Mouse (Mus musculus) embryonic facial prominence, embryonic 11.5 days (tissue): ENCODE data around the gene Tbc1d23. TPM values are rescaled to one million over a fixed set of nuclear protein-coding genes. Genes with fewer than 3 reads are reported as not detected.
"Not testable (repeated sequence)": the region's sequence is repeated elsewhere in the genome, so short reads cannot be mapped to it uniquely, and the experiment has no call there.

ENCODE experiments used
- ATAC-seq: fragments of 200-750 bp; cut with Nextera tagmentation; replicated peaks from 2 replicates; pipeline ENCODE4 v1.8.0; 2017; ENCODE audit warnings: low read depth; ENCODE audit not compliant: insufficient number of reproducible peaks, low FRiP score, low TSS enrichment
- DNase-seq: peaks from one replicate; pipeline ENCODE4 v3.0.0-alpha.2; 2015; ENCODE audit warnings: low spot score
- H3K27ac ChIP-seq: fragments of 300-500 bp; sonication (generic); replicated peaks from 2 replicates; pipeline ENCODE4 v1.5.1; 2014; ENCODE audit warnings: mild to moderate bottlenecking, low read depth, low read length, control low read depth
- H3K27me3 ChIP-seq: fragments of 300-500 bp; sonication (generic); 2 replicates; pipeline ENCODE4 v1.6.1; 2014; ENCODE audit warnings: mild to moderate bottlenecking, low read length, moderate library complexity, mixed read lengths; ENCODE audit not compliant: control insufficient read depth, insufficient read depth
- H3K36me3 ChIP-seq: fragments of 300-500 bp; sonication (generic); replicated peaks from 2 replicates; pipeline ENCODE4 v1.6.1; 2014; ENCODE audit warnings: low read depth, mild to moderate bottlenecking, low read length, moderate library complexity, mixed read lengths; ENCODE audit not compliant: control insufficient read depth, insufficient read depth
- H3K4me1 ChIP-seq: fragments of 300-500 bp; sonication (generic); 2 replicates; pipeline ENCODE4 v1.6.1; 2014; ENCODE audit warnings: low read length, mixed read lengths; ENCODE audit not compliant: control insufficient read depth, insufficient read depth
- H3K4me2 ChIP-seq: fragments of 300-500 bp; sonication (generic); 2 replicates; pipeline ENCODE4 v1.6.1; 2014; ENCODE audit warnings: low read depth, mild to moderate bottlenecking, control low read depth, low read length, moderate library complexity
- H3K4me3 ChIP-seq: fragments of 300-500 bp; sonication (generic); 2 replicates; pipeline ENCODE4 v1.5.1; 2014; ENCODE audit warnings: low read depth, low read length, control low read depth
- H3K9ac ChIP-seq: fragments of 300-500 bp; sonication (generic); replicated peaks from 2 replicates; pipeline ENCODE4 v1.6.1; 2014; ENCODE audit warnings: mild to moderate bottlenecking, control low read depth, low read length
- H3K9me3 ChIP-seq: fragments of 300-500 bp; sonication (generic); replicated peaks from 2 replicates; pipeline ENCODE4 v1.6.1; 2016; ENCODE audit warnings: mild to moderate bottlenecking, low read length, inconsistent platforms, mixed read lengths; ENCODE audit not compliant: control insufficient read depth
- WGBS: fragments of 180-500 bp; shearing (Covaris S2); extraction: QIAGEN DNeasy Blood & Tissue Kit; methylation state at CpG from one replicate; pipeline ENCODE4 v1.1.7; 2014; 5-methylcytosine and 5-hydroxymethylcytosine counted together
- polyA plus RNA-seq: library from polyadenylated mRNA; unstranded; fragments of >200 nt; fragmentation: Nextera tagmentation; extraction: Ambion mirVana; gene quantifications from 2 replicates; pipeline ENCODE4 v1.2.1, GENCODE M21; 2014

Tbc1d23 gene
- polyA plus RNA-seq, 1 experiment from 2014 or later = 25.9 TPM

- no peaks in the 10 kb centered on the region for H3K4me1 ChIP-seq
- ATAC-seq = no peak
- no peak overlapping the region for H3K27ac ChIP-seq
- H3K4me2 ChIP-seq = no peak overlapping the region
- H3K27me3 ChIP-seq = no peaks in the 10 kb centered on the region
- H3K36me3 ChIP-seq = no peaks in the 10 kb centered on the region; the same call in 1 of the 2 replicates
- no peak overlapping the region for H3K4me3 ChIP-seq
- 69% methylated on average over 2 of the region's 2 CpGs for WGBS
- no peak overlapping the region for H3K9ac ChIP-seq
- H3K9me3 ChIP-seq = no peaks in the 10 kb centered on the region
- DNase-seq = peak; percentile 71
Measured at GRCm38 (mm10) chr16:57177254-57177653, 54.0 kb downstream of the Tbc1d23 start.

- no peak for ATAC-seq
- Histone ChIP-seq H3K4me1 (no peaks in the 10 kb centered on the region), H3K27me3 (no peaks in the 10 kb centered on the region), H3K4me3 (no peak overlapping the region), H3K9me3 (no peaks in the 10 kb centered on the region), H3K36me3 (no peaks in the 10 kb centered on the region; the same call in 1 of the 2 replicates), H3K27ac (no peak overlapping the region), H3K4me2 (no peak overlapping the region), H3K9ac (no peak overlapping the region)
- WGBS = 86% methylated on average over 7 of the region's 7 CpGs
- no peak for DNase-seq
Measured at GRCm38 (mm10) chr16:57176276-57176675, 55.0 kb downstream of the Tbc1d23 start.

- no peaks in the 10 kb centered on the region for H3K4me1 ChIP-seq
- no peaks in the 10 kb centered on the region for H3K9me3 ChIP-seq
- no peak overlapping the region for H3K27ac ChIP-seq
- 64% methylated on average over 2 of the region's 2 CpGs for WGBS
- DNase-seq (no peak), ATAC-seq (no peak)
- no peaks in the 10 kb centered on the region; the same call in 1 of the 2 replicates for H3K36me3 ChIP-seq
- H3K9ac ChIP-seq = no peak overlapping the region
- no peak overlapping the region for H3K4me2 ChIP-seq
- no peak overlapping the region for H3K4me3 ChIP-seq
- H3K27me3 ChIP-seq = no peaks in the 10 kb centered on the region
Measured at GRCm38 (mm10) chr16:57175751-57176150, 55.6 kb downstream of the Tbc1d23 start.

DNA sequence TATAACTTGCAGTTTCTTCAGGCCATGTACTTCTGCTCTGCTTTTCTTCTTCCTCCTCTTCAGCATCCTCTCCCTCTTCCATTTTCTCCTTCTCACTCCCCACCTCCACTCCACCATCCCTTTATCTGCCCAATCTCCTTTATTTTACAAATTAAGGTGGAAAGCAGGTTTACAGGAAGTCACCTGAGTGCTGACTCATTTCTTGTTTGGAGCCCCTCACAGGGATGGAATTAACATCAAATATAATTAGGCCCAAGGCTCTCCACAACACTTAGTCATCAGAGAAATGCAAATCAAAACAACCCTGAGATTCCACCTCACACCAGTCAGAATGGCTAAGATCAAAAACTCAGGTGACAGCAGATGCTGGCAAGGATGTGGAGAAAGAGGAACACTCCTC is 56.8 kb downstream of the Tbc1d23 start:
- ATAC-seq, DNase-seq, H3K9ac ChIP-seq, H3K9me3 ChIP-seq, H3K4me1 ChIP-seq, H3K4me3 ChIP-seq, H3K27ac ChIP-seq, H3K36me3 ChIP-seq, H3K4me2 ChIP-seq, H3K27me3 ChIP-seq: not testable (repeated sequence)

GRCm38 (mm10) chr16:57171570-57171969 is 59.7 kb downstream of the Tbc1d23 start:
- no peak for DNase-seq
- Histone ChIP-seq H3K36me3 (no peaks in the 10 kb centered on the region), H3K27ac (no peak overlapping the region), H3K9me3 (no peaks in the 10 kb centered on the region), H3K4me2 (no peak overlapping the region), H3K4me1 (no peaks in the 10 kb centered on the region), H3K27me3 (no peaks in the 10 kb centered on the region), H3K9ac (no peak overlapping the region), H3K4me3 (no peak overlapping the region)
- no peak for ATAC-seq
- WGBS = 88% methylated on average over 6 of the region's 6 CpGs

DNA sequence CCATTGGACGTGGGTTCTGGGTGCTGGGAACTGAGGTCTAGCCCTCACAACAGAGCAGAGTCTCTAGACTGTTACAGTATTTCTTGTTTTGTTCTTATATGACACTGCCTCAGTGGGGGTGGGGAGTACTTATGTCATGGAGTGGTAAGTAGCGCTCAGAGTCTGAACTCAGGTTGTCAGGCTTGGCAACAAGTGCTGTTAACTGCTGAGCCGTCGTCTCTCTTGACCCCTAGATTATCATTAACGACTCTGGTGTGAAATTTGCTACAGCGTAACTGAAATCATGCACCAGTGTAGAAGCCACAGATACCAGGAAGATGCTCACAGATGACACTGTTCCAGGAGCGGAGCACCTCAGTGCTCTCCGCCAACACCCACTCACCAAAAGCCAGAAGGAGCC is 60.1 kb downstream of the Tbc1d23 start:
- DNase-seq (no peak), ATAC-seq (no peak)
- WGBS = 87% methylated on average over 8 of the region's 8 CpGs
- Histone ChIP-seq H3K27ac (no peak overlapping the region), H3K36me3 (no peaks in the 10 kb centered on the region), H3K4me2 (no peak overlapping the region), H3K9ac (no peak overlapping the region), H3K4me1 (no peaks in the 10 kb centered on the region), H3K4me3 (no peak overlapping the region), H3K27me3 (no peaks in the 10 kb centered on the region), H3K9me3 (no peaks in the 10 kb centered on the region)

DNA sequence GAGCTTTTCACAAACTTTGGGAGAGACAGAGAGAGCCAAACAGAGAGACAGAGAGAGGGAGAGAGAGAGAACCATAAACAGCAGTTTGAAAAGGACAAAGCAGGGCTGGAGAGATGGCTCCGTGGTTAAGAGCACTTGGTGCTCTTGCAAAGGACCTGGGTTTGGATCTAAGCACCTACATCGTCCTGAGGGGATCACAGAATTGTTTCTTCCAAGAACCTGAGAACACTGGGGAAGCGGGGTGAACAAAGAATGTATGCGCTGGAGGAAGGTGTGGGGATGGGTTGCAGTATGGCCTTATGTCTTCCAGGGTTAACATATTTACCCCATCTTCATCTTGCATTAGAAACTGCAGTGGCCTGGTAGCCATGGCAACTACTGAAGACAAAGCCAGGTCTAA is 63.1 kb downstream of the Tbc1d23 start:
- no peaks in the 10 kb centered on the region for H3K4me1 ChIP-seq
- 72% methylated on average over 4 of the region's 4 CpGs for WGBS
- no peak overlapping the region for H3K27ac ChIP-seq
- H3K9me3 ChIP-seq = no peaks in the 10 kb centered on the region
- no peak overlapping the region for H3K4me2 ChIP-seq
- H3K36me3 ChIP-seq = no peaks in the 10 kb centered on the region
- no peak overlapping the region for H3K9ac ChIP-seq
- DNase-seq = no peak
- no peak overlapping the region for H3K4me3 ChIP-seq
- ATAC-seq = no peak
- H3K27me3 ChIP-seq = no peaks in the 10 kb centered on the region

- Histone ChIP-seq H3K9ac (peak overlapping the region; percentile 85), H3K4me2 (peak overlapping the region; percentile 78), H3K27me3 (no peaks in the 10 kb centered on the region), H3K4me1 (no peaks in the 10 kb centered on the region), H3K27ac (no peak overlapping the region), H3K9me3 (no peaks in the 10 kb centered on the region), H3K36me3 (no peaks in the 10 kb centered on the region), H3K4me3 (peak overlapping the region; percentile 76)
- DNase-seq = no peak
- no peak; the same call in 1 of the 2 replicates for ATAC-seq
- 40% methylated on average over 5 of the region's 5 CpGs for WGBS
Measured at GRCm38 (mm10) chr16:57167514-57167912, 63.8 kb downstream of the Tbc1d23 start.
